Mouse (Mus musculus): ENCODE results near the gene Dhtkd1.

GRCm38 (mm10) chr2:5934936-5935335 lies 7.7 kb downstream of the Dhtkd1 start:
- TF ChIP-seq POLR2A (IDR thresholded peaks at IDR 0.05; ENCODE audit: borderline replicate concordance, extremely low read depth, insufficient read depth, insufficient read length, poor library complexity, severe bottlenecking) (no peak), CTCF (IDR thresholded peaks at IDR 0.05; ENCODE audit: borderline replicate concordance, extremely low read depth, insufficient read depth, insufficient read length) (no peak)
